11 mouse cellular contexts compared by ENCODE assay signal in the genomic region with DNA sequence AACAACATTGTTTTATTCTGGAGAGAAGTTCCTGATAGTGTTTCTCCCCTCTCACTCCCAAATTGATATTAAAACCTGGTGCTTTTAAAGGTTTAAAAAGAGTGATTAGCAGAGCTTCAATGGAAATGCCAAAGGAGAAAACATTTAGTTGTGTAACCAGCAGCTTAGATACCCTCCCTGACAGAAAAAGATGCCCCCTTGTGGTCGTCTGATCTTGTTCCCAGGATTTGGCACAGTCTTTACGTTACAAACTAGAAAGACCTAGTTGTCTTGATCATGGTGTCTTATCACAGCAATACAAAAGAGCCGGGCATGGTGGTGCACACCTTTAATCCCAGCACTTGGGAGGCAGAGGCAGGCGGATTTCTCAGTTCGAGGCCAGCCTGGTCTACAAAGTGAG. TPM values are rescaled to one million over a fixed set of nuclear protein-coding genes. Genes with fewer than 3 reads are reported as not detected.
DNase-seq lines count a peak whose midpoint lies in the region; ATAC-seq and TF ChIP-seq lines count a peak whose summit lies in the region.
"Had no signal": no experiment of that assay in that cellular context is flagged by ENCODE, and none has a peak within 500 bp of the region (broad histone marks: within the 10 kb centered on the region; RNA-seq: fewer than 3 reads in every experiment).

No protein-coding gene starts in this region.

- no peaks in the 10 kb centered on the region for H3K36me3 ChIP-seq in lung, embryonic 14.5 days (ENCODE audit: insufficient read depth)
- H3K36me3 ChIP-seq: limb, embryonic 15.5 days had no signal

- ATAC-seq in lung, embryonic 14.5 days (ENCODE audit: insufficient read depth) = no peak
- no peak for ATAC-seq in megakaryocyte-erythroid progenitor cell, adult 5-6 weeks (replicated peaks; ENCODE audit: low FRiP score, low TSS enrichment, poor library complexity, severe bottlenecking)

- TF ChIP-seq POLR2A in lung, adult 2 months (IDR thresholded peaks at IDR 0.05; ENCODE audit: borderline replicate concordance, extremely low read depth, low read depth, low read length) = no peak

- H3K4me2 ChIP-seq in lung, embryonic 14.5 days = no peak overlapping the region
- H3K4me2 ChIP-seq: limb, embryonic 15.5 days had no signal

- TF ChIP-seq CTCF in lung, embryonic 14.5 days (IDR thresholded peaks at IDR 0.05; ENCODE audit: low read depth) = peak; percentile 31; the same call in 1 of the 2 replicates
- no peak for TF ChIP-seq CTCF in lung, adult 2 months (IDR thresholded peaks at IDR 0.05; ENCODE audit: insufficient read depth, low read length)

- H3K9me3 ChIP-seq in lung, embryonic 14.5 days (ENCODE audit: low read depth, low read length) = no peaks in the 10 kb centered on the region
- H3K9me3 ChIP-seq: limb, embryonic 15.5 days had no signal

- no peaks in the 10 kb centered on the region for H3K27me3 ChIP-seq in lung, embryonic 14.5 days (ENCODE audit: insufficient read depth, low read length)
- H3K27me3 ChIP-seq: limb, embryonic 15.5 days had no signal

- no peak overlapping the region for H3K4me3 ChIP-seq in lung, embryonic 14.5 days (ENCODE audit: low read depth, low read length)
- H3K4me3 ChIP-seq in lung, adult 2 months (replicated peaks; ENCODE audit: extremely low read depth, low read depth, low read length) = no peak overlapping the region
- H3K4me3 ChIP-seq: limb, embryonic 15.5 days had no signal

- H3K9ac ChIP-seq in lung, embryonic 14.5 days = no peak overlapping the region
- H3K9ac ChIP-seq: limb, embryonic 15.5 days had no signal

- WGBS in lung, embryonic 14.5 days = 57% methylated on average over 5 of the region's 5 CpGs
- 43% methylated on average over 5 of the region's 5 CpGs for WGBS in lung, adult 2 months

- no peak overlapping the region for H3K27ac ChIP-seq in lung, embryonic 14.5 days (ENCODE audit: low read depth)
- H3K27ac ChIP-seq: limb, embryonic 15.5 days had no signal

- no peaks in the 10 kb centered on the region for H3K4me1 ChIP-seq in lung, embryonic 14.5 days (ENCODE audit: insufficient read depth)
- H3K4me1 ChIP-seq in lung, adult 2 months (ENCODE audit: control insufficient read depth, insufficient read depth, low read length) = no peaks in the 10 kb centered on the region
- H3K4me1 ChIP-seq: limb, embryonic 15.5 days had no signal

- DNase-seq in gastrocnemius, adult 18-20 months (ENCODE audit: low spot score) = peak; percentile 50
- no peak for DNase-seq in gastrocnemius, postnatal 25 days
- peak; percentile 52 for DNase-seq in lung, embryonic 14.5 days
- no peak for DNase-seq in lung, adult 2 months
- DNase-seq in adrenal gland, postnatal 10 days = peak; percentile 73
- DNase-seq in retina, postnatal 1 day = peak; percentile 50
- DNase-seq in layer of hippocampus, adult 9-10 months (ENCODE audit: low spot score) = no peak

RNA-seq across cellular contexts. Expression of a gene that starts 16.9 kb away (rescaled TPM):
- total RNA-seq in gastrocnemius, adult 18-20 months (2021) = not detected
- not detected for total RNA-seq in gastrocnemius, postnatal 25 days (2021)
- polyA plus RNA-seq in lung, embryonic 14.5 days (2014; fragmentation: Nextera tagmentation; extraction: Ambion mirVana) = not detected in 2 replicates
- 0.09 TPM in 1 of 2 replicates, not detected in the other for polyA plus RNA-seq in lung, adult 2 months (2012; rRNA removed)
- total RNA-seq in adrenal gland, postnatal 10 days (2021) = under 1 TPM in 1 of 2 experiments, not detected in 1; 0.12 TPM
- not detected in 2 replicates for total RNA-seq in megakaryocyte-erythroid progenitor cell, adult 5-6 weeks (2014; fragmentation: Nextera tagmentation)
- total RNA-seq in megakaryocyte-erythroid progenitor cell, adult 5-6 weeks (2017) = not detected in 2 replicates
- total RNA-seq: gastrocnemius, postnatal 36 days; neutrophil, adult 5-6 weeks had no signal

RNA-seq across cellular contexts. Expression of a gene that starts 38.3 kb away (rescaled TPM):
- total RNA-seq in gastrocnemius, adult 18-20 months (2021) = 10 to 100 TPM in 1 of 2 experiments, 1 to 10 TPM in 1; 8.4 to 17.8 TPM
- total RNA-seq in gastrocnemius, postnatal 25 days (2021) = 1 to 10 TPM; 9.0 to 9.5 TPM
- polyA plus RNA-seq in lung, embryonic 14.5 days (2014; fragmentation: Nextera tagmentation; extraction: Ambion mirVana) = 6.8 and 7.4 TPM in 2 replicates
- polyA plus RNA-seq in lung, adult 2 months (2012; rRNA removed) = 14.4 and 17.3 TPM in 2 replicates
- 10 to 100 TPM; 13.5 to 19.0 TPM for total RNA-seq in adrenal gland, postnatal 10 days (2021)
- 6.0 and 14.6 TPM in 2 replicates for total RNA-seq in megakaryocyte-erythroid progenitor cell, adult 5-6 weeks (2014; fragmentation: Nextera tagmentation)
- total RNA-seq in megakaryocyte-erythroid progenitor cell, adult 5-6 weeks (2017) = 11.6 and 14.9 TPM in 2 replicates

Comparison
In these comparisons a context has a peak if more than half of its experiments do, and no peak if none do; other contexts are left out.
1. DNase-seq: peak in gastrocnemius, adult 18-20 months (single experiment), lung, embryonic 14.5 days (single experiment), adrenal gland, postnatal 10 days (single experiment) and retina, postnatal 1 day (single experiment); none in gastrocnemius, postnatal 25 days (single experiment), lung, adult 2 months (single experiment) and layer of hippocampus, adult 9-10 months (single experiment).